Mouse (Mus musculus) C2C12 (cell line): ENCODE results near the gene Gadd45gip1. TPM values are rescaled to one million over a fixed set of nuclear protein-coding genes. Genes with fewer than 3 reads are reported as not detected.

ENCODE experiments used
- H3K27me3 ChIP-seq: one replicate; pipeline ENCODE4 v1.6.1; 2011; ENCODE audit not compliant: control insufficient read depth, insufficient read depth, insufficient read length
- H3K36me3 ChIP-seq: one replicate; pipeline ENCODE4 v1.6.1; 2011; ENCODE audit not compliant: control insufficient read depth, insufficient read depth
- H3K4me3 ChIP-seq: one replicate; pipeline ENCODE4 v1.5.1; 2011; ENCODE audit warnings: mild to moderate bottlenecking, control low read depth; ENCODE audit not compliant: poor library complexity, insufficient read depth, severe bottlenecking
- H3K79me2 ChIP-seq: one replicate; pipeline ENCODE4 v1.6.1; 2011; ENCODE audit not compliant: control insufficient read depth, insufficient read depth
- H3K79me3 ChIP-seq: one replicate; pipeline ENCODE4 v1.6.1; 2011; ENCODE audit warnings: low read depth, control low read depth
- H3ac ChIP-seq: one replicate; pipeline ENCODE3; 2011; ENCODE audit warnings: low read depth; ENCODE audit not compliant: control insufficient read depth, insufficient read length
- CEBPB ChIP-seq: IDR thresholded peaks from one replicate; pipeline ENCODE4 v1.6.1; 2011; ENCODE audit warnings: low read depth, mild to moderate bottlenecking, control low read depth, moderate library complexity
- CTCF ChIP-seq: IDR thresholded peaks from one replicate; pipeline ENCODE4 v1.5.1; 2011; ENCODE audit not compliant: control insufficient read depth, insufficient read depth, insufficient read length
- FOSL1 ChIP-seq: IDR thresholded peaks from one replicate; pipeline ENCODE4 v1.8.0; 2011; ENCODE audit warnings: mild to moderate bottlenecking, low read length; ENCODE audit not compliant: poor library complexity, insufficient read depth, severe bottlenecking
- MAX ChIP-seq: IDR thresholded peaks from one replicate; pipeline ENCODE4 v1.6.1; 2011; ENCODE audit warnings: mild to moderate bottlenecking, control low read depth
- MYOD1 ChIP-seq: IDR thresholded peaks from one replicate; pipeline ENCODE4 v1.6.1; 2011; ENCODE audit warnings: low read depth; ENCODE audit not compliant: control insufficient read depth, insufficient read length
- MYOG ChIP-seq: IDR thresholded peaks from one replicate; pipeline ENCODE4 v1.6.1; 2011; ENCODE audit not compliant: control insufficient read depth, insufficient read length; ENCODE audit errors: extremely low read depth
- USF1 ChIP-seq: IDR thresholded peaks from one replicate; pipeline ENCODE4 v1.6.1; 2011; ENCODE audit warnings: low read depth, mild to moderate bottlenecking, control low read depth, moderate library complexity
- polyA plus RNA-seq: library from polyadenylated mRNA; unstranded; fragments of >200 nt; fragmentation: generic; extraction: Trizol; gene quantifications from one replicate; pipeline ENCODE4 v1.2.1, GENCODE M21; 2012; ENCODE audit warnings: missing spikeins

The Gadd45gip1 gene
- polyA plus RNA-seq, 1 experiment, result 32.5 TPM

- no peaks in the 10 kb centered on the region for H3K27me3 ChIP-seq
- peaks cover 18% of the 10 kb centered on the region for H3K36me3 ChIP-seq
- TF ChIP-seq MAX, result peak; percentile 74
- peak; percentile 20 for TF ChIP-seq CTCF
- no peak for TF ChIP-seq USF1
- no peak for TF ChIP-seq MYOG
- no peak for TF ChIP-seq FOSL1
- no peak for TF ChIP-seq MYOD1
- no peak for TF ChIP-seq CEBPB
- H3ac ChIP-seq, result peak overlapping the region; percentile 95
- H3K79me2 ChIP-seq, result peaks cover 54% of the 10 kb centered on the region
- peaks cover 46% of the 10 kb centered on the region for H3K79me3 ChIP-seq
- peak overlapping the region; percentile 64 for H3K4me3 ChIP-seq
Measured at GRCm38 (mm10) chr8:84799136-84799931, 32.0 kb upstream of the Gadd45gip1 start.

GRCm38 (mm10) chr8:84799999-84800831, 31.1 kb upstream of the Gadd45gip1 start, which contains the start of gene Nfix:
Nfix (minus strand) TSS chr8:84800344.
- Histone ChIP-seq H3K79me2 (peaks cover 45% of the 10 kb centered on the region), H3K27me3 (no peaks in the 10 kb centered on the region)
- TF ChIP-seq MAX (peak; percentile 83), USF1 (peak; percentile 17), FOSL1 (no peak)

GRCm38 (mm10) chr8:84806031-84806430, 25.3 kb upstream of the Gadd45gip1 start:
- H3K79me3 ChIP-seq, result no peaks in the 10 kb centered on the region
- H3K36me3 ChIP-seq, result no peaks in the 10 kb centered on the region
- H3ac ChIP-seq, result no peak overlapping the region
- H3K27me3 ChIP-seq, result no peaks in the 10 kb centered on the region
- no peaks in the 10 kb centered on the region for H3K79me2 ChIP-seq
- no peak for TF ChIP-seq FOSL1
- no peak for TF ChIP-seq MAX
- no peak for TF ChIP-seq MYOG
- TF ChIP-seq USF1, result no peak
- TF ChIP-seq CTCF, result no peak
- no peak for TF ChIP-seq CEBPB
- no peak for TF ChIP-seq MYOD1
- H3K4me3 ChIP-seq, result no peak overlapping the region

More at GRCm38 (mm10) chr8:84799999-84800831, 31.1 kb upstream of the Gadd45gip1 start, which contains the start of gene Nfix:
- H3K4me3 ChIP-seq, result peak within 1 kb of the TSS; percentile 64
- peaks cover 38% of the 10 kb centered on the region for H3K79me3 ChIP-seq
- peaks cover 18% of the 10 kb centered on the region for H3K36me3 ChIP-seq
- H3ac ChIP-seq, result peak within 1 kb of the TSS; percentile 95

- Histone ChIP-seq H3K27me3 (no peaks in the 10 kb centered on the region), H3K79me2 (no peaks in the 10 kb centered on the region), H3K36me3 (no peaks in the 10 kb centered on the region), H3K4me3 (no peak overlapping the region), H3K79me3 (no peaks in the 10 kb centered on the region), H3ac (no peak overlapping the region)
- no peak for TF ChIP-seq CEBPB
- no peak for TF ChIP-seq MYOD1
- no peak for TF ChIP-seq CTCF
- no peak for TF ChIP-seq FOSL1
- no peak for TF ChIP-seq MAX
- TF ChIP-seq MYOG, result no peak
- no peak for TF ChIP-seq USF1
Measured at GRCm38 (mm10) chr8:84809109-84809940, 22.0 kb upstream of the Gadd45gip1 start.

GRCm38 (mm10) chr8:84809941-84810280, 21.4 kb upstream of the Gadd45gip1 start:
- Histone ChIP-seq H3K79me3 (no peaks in the 10 kb centered on the region), H3ac (no peak overlapping the region), H3K36me3 (no peaks in the 10 kb centered on the region), H3K4me3 (no peak overlapping the region), H3K27me3 (no peaks in the 10 kb centered on the region), H3K79me2 (no peaks in the 10 kb centered on the region)
- TF ChIP-seq USF1 (no peak), MYOG (no peak), CTCF (no peak), FOSL1 (no peak)
